Mouse (Mus musculus): ENCODE results near the gene Hspa4.
"Not testable (repeated sequence)": the region's sequence is repeated elsewhere in the genome, so short reads cannot be mapped to it uniquely, and the experiment has no call there.

Hspa4 gene

DNA sequence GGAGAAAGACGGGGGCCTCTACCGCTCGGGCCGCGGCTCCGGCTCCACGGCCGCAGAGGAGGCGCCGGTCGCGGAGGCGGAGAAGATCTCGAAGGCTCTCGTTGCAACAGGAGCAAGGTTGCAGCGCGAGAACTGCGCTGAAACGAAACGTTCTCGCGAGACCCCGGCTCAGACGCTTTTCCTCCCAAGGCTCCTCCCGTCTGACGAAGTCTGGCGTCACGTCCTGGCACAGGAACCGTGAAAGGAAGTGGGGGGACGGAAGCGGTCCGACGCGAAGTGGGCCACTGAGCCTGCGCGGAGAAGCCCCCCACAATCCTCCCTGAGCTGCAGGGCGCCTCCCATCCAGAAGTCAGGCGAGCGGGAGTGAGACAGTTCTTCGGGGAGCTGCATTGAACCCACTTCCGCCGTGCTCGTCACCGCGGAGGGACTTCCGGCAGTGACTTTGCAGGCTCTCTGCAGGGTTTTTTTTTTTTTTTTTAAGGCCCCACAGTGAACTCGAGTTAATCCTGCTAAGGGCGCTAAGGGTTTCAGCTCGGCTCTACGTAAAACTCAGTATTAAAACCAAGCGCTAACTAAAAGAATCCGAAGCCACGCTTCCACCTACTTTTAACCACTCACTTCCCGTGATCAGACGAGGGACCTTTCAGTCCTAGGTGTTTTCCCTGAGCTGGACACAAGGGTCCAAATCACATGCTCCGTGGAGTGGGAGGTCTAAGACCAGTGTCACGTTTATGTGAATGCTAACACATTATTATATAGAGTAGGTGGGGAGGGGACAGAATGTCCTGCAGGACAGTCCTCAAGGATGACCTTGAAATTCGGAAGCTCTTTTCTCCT lies at the start of gene Hspa4:
Gene Hspa4, minus strand, starts transcription at position 128 of the 837 bp plus-strand sequence.
- peak; percentile 98 to 99 for DNase-seq

DNA sequence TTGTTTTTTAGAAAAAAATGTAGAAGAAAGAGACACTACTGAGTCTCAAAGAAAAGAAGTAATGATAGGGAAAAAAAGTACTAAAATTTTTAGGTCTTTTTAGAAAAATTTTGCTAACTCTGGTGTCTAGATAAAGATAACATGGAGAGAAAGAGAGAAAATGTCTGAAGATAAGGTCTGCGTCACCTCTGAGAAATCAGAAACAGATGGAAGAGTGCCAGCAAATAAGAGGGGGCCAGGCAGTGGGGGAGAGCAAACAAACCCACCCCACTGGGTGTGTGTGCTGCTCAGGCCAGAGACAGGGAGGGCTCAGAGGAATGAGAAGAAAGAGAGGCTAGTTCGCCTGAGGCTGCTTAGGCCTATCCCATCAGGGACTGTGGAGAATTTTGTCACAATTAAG lies 45.5 kb upstream of the Hspa4 start:
- DNase-seq: no peak

DNA sequence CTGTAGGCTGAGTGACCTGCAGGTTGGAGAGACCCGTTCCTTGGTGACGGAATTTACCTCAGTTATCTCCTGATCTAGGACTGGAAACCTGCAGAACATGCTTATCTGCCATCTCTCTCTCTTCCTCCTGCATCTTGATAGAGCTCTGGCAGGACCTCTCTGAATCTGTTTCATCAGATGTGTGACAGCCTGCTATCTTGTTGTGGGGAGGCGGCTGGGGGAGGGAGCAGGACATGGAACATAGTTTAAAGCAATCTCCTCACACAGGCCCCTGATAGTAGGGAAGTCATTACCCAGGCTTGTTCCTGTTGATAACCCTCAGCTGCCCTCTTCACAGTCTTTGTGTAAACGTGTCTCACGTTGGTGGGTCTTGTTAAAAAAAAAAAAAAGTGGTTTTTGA lies 45.1 kb upstream of the Hspa4 start:
- no peak for DNase-seq

DNA sequence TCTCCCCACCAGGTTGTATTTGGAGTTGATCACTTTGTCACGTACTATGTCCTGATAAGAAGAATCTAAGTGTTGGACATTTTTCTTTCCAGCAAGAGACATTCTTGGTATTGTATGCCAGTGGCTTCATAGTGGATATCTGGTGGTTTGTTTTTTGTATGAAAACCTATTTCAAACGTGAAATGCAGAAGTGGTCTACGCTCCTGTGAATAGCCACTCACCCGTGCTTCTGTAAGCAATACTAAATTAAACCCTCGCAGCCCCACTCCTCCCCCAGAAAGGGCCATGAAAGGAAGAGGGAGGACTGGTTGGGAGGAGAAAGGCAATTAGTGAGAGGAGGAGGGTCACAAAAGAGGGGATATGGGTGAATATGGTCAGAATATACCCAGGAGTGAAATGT lies 42.5 kb upstream of the Hspa4 start:
- DNase-seq: no peak

- DNase-seq: not testable (repeated sequence)
These were observed 40.8 kb upstream of the Hspa4 start for GRCm38 (mm10) chr11:53341019-53341418.

DNA sequence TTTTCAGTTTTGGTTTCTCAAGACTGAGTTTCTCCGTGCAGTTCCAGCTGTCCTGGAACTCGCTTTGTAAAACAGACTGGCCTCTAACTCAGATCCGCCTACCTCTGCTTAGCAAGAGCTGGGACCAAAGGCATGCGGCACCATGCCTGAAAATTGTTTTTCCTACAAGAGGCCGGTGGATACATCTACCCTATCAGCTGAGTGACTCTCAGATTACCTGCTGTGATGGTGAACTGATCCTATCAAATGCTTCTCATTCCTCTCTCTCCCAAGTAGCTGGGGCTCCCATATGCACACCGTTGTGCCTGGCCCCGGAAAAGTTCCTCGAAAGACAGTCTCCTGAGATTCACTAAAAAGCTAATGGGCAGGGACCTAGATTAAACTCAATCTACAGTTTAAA lies 37.4 kb upstream of the Hspa4 start:
- no peak for DNase-seq

- DNase-seq: no peak
These were observed 36.7 kb upstream of the Hspa4 start for GRCm38 (mm10) chr11:53336924-53337323.

- no peak for DNase-seq
These were observed 35.9 kb upstream of the Hspa4 start for GRCm38 (mm10) chr11:53336182-53336571.

DNA sequence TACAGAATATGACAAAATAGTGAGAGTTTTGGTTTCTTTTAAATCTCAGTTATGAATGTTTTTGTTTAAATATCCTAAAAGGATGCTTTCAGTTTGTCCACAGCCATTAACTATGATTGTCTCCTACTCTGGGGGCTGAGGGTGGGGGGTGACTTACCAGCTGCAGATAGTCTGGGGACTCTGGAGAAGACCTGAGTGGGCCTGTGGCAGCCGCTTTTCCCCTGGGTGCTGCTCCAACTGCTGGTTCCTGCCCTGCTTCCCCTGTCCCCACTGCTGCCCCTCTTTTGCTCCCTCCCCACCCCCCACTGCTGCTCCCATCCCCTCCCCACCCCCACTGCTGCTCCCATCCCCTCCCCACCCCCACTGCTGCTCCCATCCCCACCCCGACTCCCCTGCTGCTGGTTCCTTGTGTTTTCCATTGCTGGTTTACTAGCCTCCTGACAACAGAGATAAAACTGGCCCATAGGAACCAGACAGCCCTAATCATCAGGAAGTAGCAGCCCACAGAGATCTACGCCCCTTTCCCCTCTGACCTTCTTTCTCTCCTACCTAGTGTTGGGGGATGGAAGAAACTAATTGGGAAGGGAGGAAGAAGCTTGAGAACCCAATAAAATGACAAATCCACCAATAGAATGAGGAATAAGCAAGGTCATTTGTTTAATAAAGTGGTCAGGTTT lies 35.4 kb upstream of the Hspa4 start:
- no peak for DNase-seq

GRCm38 (mm10) chr11:53332076-53332680 lies 31.9 kb upstream of the Hspa4 start:
- DNase-seq: no peak

DNA sequence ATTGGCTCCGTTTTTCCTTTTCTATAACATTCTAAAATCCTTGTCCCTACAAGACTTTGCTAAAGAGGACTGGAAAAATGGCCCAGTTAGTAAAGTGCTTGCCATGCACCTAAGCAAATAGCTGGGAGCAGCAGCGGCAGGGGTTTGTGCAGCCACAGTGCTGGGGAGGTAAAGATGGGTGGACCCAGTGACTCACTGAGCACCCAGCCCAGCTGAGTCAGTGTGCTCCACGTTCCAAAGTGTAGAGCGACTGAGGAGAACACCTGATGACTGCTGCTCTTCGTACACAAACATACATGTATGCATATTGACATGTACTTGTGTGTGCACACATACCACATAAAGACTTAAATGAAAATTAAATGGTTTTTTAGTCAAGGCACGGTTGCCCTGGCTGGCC lies 30.9 kb upstream of the Hspa4 start:
- no peak for DNase-seq

DNA sequence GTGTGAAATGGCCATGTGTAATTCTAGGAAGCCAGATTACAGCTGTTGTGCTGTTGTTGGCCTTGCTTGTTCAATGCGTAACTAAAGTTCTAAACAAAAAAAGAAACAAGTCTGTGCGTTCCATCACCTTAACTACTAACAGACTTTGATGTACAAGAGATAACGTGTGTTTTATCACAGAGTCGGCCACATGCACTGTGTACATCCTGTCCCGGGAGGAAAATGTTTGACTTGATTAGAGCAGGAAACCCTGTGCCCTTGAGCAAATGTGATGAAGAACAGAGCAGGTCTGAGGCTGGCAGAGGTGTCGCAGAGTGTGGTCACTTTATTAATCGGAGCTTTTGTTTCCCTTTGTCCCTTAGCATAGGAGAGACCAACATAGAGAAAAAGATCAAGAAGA lies 30.1 kb upstream of the Hspa4 start:
- DNase-seq: no peak

DNA sequence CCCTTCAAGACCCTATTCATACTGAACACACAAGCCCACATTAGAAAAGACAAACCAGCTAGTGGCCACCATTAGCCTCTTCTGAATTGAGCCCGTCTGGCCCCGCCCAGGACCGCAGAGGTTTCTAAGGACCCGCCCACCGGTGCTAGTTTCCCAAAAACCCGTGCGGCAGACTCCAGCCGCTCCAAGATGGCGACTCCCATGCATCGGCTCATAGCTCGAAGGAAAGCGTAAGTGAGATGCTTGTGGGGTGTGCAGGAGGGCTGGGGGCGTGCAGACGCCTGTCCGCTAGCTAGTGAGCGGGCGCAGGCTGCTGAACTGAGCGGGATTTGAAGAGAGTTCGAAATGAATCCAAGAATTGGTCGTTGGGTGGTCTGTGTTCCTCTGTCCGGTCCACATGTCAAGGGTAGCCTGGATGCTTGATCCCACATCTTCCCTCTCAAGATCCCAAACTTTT lies 24.3 kb upstream of the Hspa4 start, which contains the start of gene Zcchc10:
Gene Zcchc10, plus strand, starts transcription at position 168 of the 457 bp plus-strand sequence.
- peak; percentile 85 to 91 for DNase-seq

DNA sequence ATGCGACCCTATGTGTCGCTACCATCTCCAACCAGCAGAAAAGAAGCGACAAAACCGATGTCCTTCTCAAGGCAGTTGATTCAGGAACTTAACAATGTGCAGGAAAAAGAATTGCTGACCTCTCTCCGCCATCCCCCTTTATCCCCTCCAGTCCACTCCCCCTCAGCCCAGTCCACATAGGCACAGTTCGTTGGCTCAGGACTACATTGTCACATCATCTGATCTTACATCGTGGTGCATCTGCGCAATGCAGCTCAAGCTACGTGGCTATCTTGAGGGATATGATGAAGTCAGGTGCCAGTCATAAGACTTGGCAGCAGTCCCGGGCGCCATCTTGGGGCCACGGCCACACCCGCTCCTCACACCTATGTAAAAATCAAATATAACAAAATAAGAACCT lies 19.6 kb upstream of the Hspa4 start:
- not testable (repeated sequence) for DNase-seq

DNA sequence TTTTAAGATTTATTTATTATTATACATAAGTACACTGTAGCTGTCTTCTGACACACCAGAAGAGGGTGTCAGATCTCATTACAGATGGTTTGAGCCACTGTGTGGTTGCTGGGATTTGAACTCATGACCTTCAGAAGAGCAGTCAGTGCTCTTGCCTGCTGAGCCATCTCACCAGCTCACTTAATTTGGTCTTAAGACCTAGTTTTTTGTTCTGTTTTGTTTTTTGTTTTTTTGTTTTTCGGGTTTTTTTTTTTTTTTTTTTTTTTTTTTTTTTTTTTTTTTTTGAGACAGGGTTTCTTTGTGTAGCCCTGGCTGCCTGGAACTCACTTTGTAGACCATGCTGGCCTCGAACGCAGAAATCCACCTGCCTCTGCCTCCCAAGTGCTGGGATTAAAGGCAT lies 18.3 kb upstream of the Hspa4 start:
- DNase-seq: not testable (repeated sequence)

- no peak for DNase-seq
These were observed 17.8 kb upstream of the Hspa4 start for GRCm38 (mm10) chr11:53318041-53318440.

DNA sequence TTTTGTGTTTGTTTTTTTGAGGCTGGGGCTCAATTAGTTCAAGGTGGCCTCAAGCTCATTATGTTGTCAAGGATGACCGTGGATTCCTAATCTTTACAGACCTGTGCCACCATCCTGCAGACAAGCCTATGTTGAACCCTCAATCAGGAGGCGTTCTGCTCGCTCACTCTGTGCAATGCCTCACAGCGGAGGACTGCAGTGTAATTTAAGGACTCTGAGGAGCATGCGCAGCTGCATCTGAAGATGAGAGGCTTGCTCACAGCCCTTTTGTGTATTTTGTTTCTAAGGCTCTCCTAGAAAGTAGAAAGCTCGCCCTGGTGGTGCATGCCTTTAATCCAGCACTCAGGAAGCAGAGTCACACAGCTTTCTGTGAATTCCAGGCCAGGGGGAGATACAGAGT lies 16.7 kb upstream of the Hspa4 start:
- DNase-seq: no peak

DNA sequence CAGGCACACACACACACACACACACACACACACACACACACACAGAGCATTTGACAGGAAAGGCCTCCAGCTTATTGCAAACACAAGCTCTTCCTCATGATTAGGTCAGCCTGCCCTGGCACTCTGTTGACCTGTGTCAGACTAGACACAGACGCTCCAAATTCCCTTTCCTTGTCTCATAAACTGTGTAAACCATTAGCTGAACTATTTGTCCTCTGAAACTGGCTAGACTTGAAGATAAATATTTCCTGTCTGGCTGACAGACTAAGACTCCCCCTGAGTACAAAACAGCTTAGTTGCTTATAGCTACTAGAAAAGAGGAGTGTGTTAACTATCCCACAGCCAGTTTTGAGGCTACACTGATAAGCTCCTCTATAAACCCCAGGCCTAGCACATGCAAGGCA lies 14.5 kb upstream of the Hspa4 start:
- DNase-seq: no peak

- not testable (repeated sequence) for DNase-seq
These were observed 12.6 kb upstream of the Hspa4 start for GRCm38 (mm10) chr11:53312823-53313222.

- no peak for DNase-seq
These were observed 11.1 kb upstream of the Hspa4 start for GRCm38 (mm10) chr11:53311385-53311784.

DNA sequence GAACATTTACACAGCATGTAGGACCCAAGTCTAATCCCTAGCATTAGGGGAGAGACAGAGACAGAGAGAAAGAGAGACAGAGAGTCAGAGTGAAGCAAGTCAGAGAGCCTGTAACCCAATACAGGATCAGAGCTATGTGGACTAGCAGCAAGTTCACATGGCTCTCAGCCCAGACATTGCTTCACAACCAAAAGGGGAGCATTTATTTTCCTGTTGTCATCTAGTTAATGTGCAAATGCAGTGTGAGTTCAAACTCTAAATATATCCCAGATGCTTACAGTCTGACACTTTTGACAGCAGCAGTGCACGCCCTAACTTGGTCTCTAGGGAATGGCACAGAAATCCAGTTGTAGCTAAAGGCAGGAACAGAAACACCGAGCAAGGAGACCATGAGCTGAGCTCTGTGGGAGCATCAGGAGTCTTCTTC lies 8.6 kb upstream of the Hspa4 start:
- no peak for DNase-seq

GRCm38 (mm10) chr11:53308251-53308864 lies 8.1 kb upstream of the Hspa4 start:
- no peak for DNase-seq

- no peak for DNase-seq
These were observed 7.4 kb upstream of the Hspa4 start for GRCm38 (mm10) chr11:53307558-53308065.

Measured in cerebellum, postnatal 25 days (tissue).